Mouse (Mus musculus) lung, postnatal 10 days (tissue): ENCODE data around the gene Erp29.

ENCODE experiments used
- DNase-seq: peaks from one replicate; pipeline ENCODE4 v3.0.0; 2021

Erp29 gene

DNA sequence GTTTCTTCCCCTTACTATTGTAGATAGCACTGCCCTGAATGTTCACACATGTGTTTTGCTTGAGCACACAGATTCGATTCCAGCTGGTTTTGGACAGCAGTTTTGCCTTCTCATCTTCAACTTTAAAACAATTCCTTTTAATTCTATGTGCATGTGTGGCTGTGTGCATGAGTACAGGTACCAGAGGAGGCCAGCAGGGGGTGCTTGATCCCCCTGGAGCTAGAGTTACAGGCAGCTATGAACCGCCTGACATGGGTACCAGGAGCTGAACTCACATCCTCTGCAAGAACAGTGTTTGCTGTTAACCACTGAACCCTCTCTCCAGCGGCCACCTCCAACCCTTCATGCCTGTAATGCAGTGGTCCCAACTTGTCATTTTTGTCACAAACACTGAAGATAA, 3.9 kb downstream of the Erp29 start:
- no peak for DNase-seq

DNA sequence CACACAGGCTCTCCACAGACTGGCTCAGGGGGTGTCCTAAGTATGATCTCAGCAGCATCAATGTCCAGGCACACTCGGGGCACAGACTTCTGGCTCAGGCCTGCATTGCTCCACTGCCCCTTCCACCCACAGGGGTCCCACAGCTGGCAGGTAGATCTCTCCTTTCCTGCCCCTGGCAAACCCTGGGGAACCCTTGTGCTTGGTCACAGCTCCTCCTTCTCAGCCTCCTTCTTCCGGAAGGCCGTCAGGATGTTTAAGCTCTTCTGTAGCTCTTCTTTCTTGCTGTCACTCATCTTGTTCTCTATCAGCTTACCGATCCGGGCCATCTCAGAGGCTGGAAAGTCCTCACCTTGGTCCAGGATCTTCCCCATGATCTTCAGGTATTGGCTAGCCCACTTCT, 7.4 kb downstream of the Erp29 start:
- DNase-seq = no peak

DNA sequence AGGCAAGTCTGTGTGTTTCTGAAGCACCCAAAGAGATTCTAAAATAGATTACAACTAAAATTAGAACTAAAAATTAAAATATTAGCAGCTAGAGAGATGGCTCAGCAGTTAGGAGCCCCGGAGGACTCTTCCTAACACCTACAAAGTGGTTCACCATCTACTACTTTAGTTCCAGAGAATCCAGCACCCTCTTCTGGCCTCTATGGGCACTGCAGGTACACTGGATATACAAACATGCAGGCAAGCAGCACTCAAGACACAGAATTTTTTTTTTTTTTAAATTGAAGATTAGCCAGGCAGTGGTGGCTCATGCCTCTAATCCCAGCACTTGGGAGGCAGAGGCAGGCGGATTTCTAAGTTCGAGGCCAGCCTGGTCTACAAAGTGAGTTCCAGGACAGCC, 8.8 kb downstream of the Erp29 start:
- peak; percentile 64 for DNase-seq

DNA sequence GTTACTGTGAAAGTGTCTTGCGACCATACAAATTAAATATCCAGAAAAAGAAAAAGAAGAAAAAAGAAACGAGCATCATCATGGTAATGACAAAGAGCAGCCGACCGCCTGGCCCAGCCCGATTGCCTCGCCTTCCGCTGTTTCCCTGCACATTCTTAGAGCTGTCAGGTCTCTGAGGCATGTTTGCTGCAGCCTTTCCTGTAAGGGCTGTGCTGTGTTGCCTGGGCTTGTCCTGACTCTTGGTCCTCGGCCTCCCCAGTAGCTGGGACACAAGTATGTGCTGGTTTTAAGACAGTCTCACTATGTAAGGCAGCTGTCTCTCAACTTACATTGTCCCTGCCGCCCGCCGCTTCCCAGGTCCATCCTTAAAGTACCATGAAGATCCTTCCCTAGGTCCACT, 13.6 kb downstream of the Erp29 start:
- DNase-seq = no peak

DNA sequence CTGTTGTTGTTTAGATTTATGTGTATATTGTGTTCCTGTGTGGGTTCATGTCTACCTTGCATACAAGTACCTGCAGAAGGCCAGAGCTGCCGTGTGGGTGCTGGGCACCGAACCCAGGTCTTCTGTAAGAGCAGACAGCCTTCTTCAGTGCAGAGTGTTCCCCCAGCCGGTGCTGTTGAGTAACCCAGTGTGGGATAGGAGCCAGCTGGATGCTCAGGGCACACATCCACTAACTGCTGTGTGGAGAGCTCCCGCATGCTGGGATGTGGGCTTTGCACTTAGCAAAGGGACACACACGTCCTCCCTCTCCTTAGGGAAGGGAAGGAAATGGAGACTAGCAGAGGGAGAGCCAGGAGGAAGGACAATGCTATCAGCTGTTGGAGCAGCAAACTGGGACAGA, 14.2 kb downstream of the Erp29 start:
- DNase-seq = peak; percentile 57

DNA sequence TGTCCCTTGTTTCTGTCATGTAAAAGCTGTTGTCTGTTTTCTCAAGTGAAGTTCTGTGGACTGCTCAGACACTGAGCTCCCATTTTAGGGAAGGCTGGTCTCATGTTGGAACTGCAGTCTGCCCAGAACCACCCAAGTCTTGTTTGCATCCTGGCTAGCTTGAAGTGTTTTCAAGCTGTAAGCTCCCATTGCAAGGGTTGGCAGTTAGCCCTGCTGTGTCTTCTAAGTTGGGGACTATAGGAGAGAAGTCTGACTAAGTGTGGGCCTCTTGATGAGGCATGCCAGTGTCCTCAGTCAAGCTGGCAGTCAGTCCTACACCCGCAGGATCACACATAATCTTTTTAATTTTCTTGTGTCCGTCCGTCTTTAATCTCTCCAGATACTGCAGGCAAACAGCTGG, 23.4 kb downstream of the Erp29 start:
- DNase-seq = no peak

DNA sequence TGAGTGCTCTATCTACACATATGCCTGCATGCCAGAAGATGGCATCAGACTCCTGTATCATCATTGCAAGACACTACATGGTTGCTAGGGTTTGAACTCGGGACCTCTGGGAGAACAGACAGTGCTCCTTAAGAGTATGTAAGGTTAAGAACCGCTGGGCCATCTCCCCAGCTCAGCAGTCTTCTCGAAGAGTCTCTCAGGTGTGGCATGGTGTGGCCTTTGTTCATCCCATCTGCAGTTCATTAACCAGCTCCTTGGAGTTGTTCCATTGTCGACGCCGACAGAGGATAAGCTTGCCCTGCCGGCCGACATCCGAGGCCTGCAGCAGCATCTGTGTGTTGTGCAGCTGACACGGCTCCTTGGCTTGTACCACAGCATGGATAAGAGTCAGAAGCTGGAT, 29.0 kb downstream of the Erp29 start:
- DNase-seq = no peak

DNA sequence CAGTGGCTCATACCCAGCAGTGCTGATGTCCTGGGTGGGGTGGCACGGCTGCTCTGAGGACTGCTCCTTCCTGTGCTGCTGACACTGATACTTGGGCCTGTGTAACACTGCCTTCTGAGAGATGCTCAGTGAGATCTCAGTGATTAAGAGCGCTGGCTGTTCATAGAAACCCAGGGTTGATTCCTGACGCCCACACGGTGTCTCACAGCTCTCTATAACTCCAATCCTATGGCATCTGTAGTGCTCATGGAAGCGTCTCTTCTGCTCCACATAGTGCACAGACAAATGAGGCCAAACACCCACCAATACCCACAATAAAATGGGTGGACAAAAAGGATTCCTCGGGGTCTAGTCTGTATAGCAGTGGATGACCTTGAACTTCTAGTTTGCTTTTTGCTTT, 29.5 kb downstream of the Erp29 start:
- no peak for DNase-seq

DNA sequence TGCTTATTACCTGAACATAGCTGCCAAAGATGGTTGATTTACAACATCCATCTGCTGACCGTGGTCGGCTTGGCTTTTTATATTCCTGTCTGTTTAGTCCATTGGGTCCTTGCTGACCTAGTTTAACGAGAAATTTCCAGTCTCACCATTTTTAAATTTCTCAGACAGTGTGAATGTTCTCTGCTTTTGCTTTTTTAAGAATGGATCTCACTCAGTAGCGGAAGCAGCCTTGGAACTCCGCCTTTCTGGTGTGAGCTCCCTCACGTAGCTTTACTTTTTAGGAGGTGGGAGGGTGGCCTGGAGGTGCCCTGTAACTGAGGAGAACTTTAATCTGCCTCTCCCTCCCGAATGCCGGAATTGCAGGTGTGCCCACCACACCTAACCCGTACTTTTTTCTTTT, 31.6 kb downstream of the Erp29 start:
- DNase-seq = no peak

DNA sequence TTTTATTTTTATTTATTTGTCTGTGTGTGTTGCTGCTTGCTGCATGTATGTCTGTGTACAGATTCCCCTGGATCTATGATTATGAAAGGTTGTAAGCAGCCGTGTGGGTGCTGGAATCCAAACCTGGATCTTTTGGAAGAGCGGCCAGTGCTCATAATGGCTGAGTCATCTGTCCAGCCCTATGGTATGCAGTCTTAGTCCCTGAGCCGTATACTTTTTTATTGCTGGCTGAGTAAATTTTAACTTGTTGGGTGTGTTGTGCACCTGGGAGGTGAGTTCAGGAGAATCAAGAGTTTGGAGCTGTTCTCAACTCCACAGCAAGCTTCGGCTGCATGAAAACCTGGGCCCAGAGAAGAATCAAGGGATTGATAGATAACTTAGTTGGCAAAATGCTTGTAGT, 41.3 kb downstream of the Erp29 start:
- no peak for DNase-seq

DNA sequence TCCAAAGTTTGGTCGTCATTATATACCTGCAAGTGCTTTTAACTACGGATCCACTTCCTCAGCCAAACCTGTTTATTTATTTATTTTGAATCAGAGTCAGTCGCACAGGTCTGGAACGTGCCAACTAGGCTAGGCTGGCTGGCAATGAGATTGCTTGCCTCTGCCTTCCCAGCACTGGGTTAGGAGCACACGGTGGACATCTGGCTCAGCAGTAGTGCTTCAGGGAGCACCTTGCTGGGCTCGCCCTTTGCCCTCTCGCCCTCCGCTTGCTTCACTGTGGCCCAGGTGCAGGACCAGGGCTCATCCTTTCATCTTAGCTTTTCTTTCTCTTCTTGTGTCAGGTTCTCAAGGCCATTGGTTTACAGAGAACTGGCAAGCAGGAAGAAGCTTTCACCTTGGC, 44.5 kb downstream of the Erp29 start:
- no peak for DNase-seq

DNA sequence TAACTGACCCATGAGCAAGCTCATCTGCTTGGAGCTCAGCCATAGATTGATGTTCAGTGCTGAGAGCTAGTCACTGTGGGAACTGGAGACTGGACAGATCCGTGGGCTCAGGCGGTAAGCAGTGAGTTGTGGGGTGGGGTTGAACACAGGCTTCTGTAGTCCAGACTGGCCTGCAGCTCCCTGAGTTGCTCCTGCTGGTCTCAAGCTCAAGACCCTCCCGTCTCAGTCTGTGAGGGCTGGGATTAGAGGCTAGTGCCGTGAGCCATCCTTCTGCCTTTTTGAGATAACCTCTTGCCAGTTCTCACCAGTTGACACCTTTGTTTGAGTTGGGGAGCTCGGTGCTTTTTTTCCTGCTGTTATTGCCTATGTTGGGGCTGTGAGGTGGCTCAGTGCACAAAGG, 51.5 kb downstream of the Erp29 start:
- no peak for DNase-seq

DNA sequence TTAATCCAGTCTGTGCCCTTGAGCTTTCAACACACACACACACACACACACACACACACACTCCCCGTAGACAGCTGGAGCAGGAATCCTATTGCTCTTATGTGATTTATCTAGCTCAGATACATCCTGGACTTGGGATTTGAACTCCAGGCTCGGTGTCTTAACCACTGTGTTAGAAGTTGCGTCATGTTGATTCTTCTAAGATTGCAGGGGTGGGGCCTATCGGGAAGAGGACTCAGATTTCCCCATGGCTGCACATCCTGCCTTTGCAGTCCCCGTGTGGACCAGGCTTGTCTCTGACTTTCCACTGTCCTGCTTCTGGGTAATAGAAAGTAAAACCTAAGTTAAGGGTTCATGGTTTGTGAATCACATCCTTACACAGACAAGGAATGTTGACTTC, 52.2 kb downstream of the Erp29 start:
- no peak for DNase-seq

DNA sequence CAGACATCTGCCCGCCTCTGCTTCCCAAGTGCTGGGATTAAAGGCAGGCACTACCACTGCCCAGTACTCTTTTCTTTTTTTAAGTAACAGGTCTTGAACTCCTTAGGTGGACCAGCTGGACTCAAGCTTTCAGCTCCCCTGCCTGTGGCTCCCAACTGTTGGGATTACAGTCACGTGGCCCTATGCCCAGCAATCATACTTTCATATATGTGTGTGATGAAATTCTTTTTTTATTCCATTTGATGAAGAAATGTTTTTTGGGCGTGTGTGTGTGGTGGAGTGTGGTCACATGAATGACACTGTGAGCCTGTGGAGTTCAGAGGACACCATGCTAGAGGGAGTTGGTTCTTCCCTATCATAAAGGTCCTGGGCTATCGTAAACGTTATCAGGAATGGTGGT, 52.8 kb downstream of the Erp29 start:
- DNase-seq = no peak

DNA sequence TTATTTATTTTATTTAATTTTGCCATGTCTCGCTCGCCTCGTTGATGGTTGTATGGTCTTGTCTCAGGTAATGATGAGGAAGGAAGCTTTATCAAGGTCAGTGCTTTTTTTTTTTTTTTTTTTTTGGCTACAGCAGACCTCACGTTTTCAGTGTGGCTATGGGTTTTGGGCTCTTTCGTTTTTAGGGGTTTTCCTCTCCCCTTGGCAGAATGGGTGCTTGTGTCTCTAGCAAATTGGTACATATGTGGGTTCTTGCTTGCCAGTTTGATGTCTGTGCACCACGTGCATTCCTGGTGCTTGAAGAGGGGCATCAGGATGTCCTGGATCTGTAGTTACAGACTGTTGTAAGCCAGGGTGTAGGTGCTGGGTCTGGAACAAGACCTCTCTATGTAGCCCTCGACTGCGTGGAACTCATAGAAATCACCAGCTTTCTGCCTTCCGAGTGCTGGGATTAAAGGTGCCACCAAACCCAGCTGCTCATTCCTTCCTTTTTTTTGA, 53.3 kb downstream of the Erp29 start:
- no peak for DNase-seq

DNA sequence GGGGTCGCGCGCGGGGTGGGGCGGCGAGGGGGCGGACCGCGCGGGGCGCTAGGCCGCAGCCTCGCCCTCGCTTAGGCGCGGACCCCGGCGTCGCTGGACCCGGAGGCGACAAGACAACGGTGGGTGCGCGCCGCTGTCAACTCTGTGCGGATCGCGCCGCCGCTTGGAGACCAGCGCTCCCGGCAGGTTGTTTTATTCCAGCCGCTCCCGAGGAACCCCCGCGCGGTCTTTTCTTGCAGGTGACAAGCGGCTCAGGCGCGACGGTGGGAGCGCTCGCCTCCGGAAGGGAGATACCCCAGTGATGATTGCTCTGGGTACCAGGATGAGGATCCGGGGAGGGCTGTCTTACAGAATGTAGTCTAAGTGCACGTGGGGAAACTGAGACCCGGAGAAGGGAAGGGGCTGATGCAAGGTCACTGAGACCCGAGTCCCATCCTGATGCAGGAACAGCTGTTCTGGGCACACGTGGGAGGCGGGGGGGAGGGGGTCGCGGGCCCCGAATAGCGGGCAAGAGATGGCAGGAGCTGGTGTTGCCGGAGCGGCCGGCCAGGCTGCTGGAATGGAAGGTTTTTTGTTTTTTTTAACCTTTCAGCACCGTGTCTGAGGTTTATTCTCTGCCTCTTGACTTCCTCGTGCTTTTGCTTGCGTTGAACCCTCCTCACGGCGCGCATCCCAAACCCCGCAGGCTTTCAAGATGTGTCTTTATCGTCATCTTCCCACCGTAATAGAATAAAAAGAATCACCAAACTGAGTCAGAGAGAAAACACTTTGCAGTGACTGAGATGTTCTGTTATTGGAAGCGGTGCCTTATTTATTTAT, 54.0 kb downstream of the Erp29 start:
- no peak for DNase-seq

DNA sequence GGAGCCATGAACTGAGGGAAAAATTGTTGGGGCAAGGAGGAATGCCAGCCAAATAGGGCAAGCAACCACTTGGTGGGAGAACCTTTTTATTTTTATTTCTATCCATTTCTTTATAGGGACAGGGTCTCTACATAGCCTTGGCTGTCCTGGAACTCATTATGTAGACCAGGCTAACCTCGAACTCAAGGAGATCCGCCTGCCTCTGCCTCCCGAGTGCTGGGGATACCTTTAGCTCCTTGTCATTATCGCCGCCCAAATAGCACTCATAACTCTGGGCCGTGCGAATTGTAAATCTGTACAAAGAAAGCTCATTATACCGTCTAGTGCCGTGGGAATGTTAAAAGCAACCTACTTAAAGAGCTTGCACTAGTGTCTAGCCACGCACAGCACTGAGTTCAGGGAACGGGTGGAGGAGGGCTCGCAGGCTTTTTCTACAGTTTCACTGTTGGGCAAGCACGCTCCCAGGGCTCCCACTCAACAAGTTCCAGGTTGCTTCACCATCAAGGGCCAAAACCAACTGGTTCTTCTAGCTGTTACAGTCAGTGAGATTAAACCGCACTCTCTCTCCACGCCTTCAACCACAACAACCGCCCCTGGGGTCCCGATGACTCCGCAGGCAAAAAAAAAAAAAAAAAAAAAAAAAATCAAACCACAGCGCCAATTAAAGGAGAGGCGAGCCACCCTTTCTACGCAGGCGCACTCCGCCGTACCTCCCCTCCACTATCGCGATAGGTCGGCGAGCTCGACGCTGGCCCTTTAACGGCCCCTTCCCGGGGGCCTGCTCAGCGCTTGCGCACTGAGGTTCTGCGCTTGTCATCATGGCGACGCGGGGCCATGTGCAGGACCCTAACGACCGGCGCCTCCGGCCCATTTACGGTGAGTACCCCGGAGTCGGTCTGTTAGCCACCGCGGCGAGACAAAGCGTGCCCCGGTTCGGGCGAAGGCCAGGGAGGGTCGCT, 54.8 kb downstream of the Erp29 start, which contains the start of gene Naa25:
TSS of gene Naa25 (plus strand) at position 750 of the 959 bp plus-strand sequence.
- DNase-seq = peak; percentile 98

DNA sequence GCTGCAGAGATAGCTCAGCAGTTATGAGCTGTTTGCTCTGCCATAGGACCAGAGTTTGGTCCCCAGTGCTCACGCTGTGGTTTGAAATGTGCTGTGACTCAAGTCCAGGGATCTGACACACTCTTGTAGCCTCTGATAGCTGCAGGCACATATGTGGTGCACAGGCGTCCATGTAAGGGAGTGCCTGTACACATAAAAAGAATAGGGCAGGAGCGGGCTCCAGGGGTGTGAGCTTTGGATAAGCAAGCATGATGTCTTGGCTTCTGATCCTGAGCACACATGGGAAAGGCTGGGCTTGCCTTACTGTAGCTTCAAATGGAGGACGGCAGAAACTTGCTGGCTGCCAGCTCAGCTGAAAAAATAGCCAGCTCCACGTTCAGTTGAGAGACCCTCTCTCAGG, 56.7 kb downstream of the Erp29 start:
- DNase-seq = no peak

DNA sequence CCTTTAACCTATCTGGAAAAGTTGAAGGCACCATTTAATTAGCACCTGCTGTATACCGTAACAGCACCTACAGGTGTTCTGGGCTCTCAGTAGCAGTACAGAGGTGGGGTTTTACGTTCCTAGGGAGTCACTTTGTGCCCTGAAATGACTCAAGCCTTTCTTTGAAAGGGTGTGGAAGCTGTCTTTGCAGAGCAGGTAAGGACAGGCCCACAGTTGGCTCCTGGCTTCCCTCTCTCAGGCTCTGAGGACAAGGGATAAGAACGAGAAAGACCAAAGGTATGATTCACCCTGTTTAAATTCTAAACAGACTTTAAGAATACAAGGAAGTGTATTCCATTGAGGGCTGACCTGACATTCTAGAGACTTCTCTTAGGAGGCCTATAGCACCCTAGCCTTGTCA, 58.9 kb downstream of the Erp29 start:
- DNase-seq = no peak

DNA sequence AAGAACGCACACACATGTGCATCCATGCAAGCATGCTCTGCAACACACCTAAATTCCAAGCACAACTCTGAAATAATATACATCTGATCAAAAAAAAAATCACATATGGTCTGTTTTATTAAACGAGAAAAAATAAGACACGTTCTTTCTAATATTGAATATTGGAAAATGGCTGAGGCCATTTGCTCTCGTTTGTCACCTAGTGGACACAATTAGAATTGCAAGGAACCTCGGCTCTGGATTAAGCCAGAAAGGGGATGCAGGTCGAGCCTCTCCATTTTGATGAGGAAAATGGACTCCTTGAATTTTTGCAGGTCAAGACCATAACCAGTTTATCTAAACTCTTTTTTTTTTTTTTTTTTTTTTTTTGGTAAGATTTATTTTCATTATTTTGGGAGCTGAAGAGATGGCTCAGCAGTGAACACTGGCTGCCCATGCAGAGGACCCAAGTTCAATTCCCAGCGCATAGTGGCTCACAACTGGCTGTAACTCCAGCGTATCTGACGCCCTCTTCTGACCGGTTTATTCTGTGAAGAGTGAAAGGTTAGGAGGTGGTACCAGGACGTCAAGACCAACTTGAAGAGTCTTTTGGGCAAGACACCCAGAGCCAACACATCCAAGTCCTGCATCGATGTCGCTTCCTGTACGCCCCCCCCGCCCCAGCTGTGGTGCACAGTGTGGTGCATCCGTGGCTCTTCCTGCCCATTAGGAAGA, 59.5 kb downstream of the Erp29 start:
- DNase-seq = peak; percentile 73

DNA sequence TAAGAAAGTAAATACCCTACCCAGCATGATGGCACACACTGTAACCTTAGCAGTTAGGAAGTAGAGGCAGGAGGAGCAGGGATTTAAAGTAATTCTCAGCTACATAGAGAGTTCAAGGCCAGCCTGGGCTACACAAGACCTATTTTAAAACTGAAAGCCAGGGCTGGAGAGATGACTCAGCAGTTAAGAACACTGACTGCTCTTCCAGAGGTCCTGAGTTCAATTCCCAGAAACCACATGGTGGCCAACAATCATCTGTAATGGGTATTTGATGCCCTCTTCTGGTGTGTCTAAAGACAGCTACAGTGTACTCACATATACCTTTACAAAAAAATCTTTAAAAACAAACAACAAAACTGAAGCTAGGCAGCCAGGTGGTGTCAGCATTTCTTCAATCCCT, 62.6 kb downstream of the Erp29 start:
- no peak for DNase-seq

DNA sequence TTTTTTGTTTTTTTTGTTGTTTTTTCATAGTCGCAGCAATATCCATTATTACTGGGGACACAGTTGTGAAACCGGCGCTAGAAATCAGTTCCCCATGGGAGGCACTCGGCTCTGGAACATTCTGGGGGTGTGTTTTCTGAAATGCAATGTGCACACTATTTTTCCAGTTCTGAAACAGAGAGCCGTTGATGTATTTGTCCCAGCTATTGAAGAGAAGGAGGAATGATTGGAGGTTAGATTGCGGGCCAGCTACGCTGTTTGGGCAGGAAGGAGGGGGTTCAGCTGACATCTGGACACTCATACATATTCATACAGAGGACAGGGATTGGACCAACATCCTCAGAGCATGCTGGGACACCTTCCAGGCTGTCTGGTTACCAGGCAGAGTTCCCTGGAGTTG, 63.2 kb downstream of the Erp29 start:
- DNase-seq = no peak

DNA sequence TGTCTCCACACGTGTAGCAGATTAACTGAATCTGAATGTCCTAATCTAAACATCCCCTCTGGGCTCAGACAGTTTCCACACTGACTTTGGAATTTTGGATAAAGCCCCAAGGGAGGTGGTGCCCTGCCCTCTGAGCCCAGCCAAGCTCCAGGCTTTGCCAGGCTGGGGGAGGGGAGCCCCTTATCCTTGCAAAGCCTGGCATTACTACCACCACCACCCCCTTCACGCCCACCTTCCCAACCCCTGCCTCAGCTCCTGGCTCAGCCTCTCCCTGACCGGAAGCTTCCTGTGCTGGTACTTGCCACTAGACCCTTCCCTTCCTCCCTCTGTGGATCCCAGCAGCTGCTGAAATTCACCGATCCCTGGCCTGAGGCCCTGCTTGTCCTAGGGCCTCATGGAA, 65.2 kb downstream of the Erp29 start:
- peak; percentile 74 for DNase-seq
